Mouse (Mus musculus): ENCODE results near the gene Ngdn. TPM values are rescaled to one million over a fixed set of nuclear protein-coding genes. Genes with fewer than 3 reads are reported as not detected.

The Ngdn gene
- polyA plus RNA-seq, 1 experiment from 2014 or later = 32.0 TPM

GRCm38 (mm10) chr14:55007120-55007908, 7.9 kb upstream of the Ngdn start:
- H3K4me1 ChIP-seq (ENCODE audit: insufficient read depth) = no peaks in the 10 kb centered on the region; the same call in 1 of the 2 replicates
- no peak overlapping the region for H3K4me2 ChIP-seq (ENCODE audit: low read depth, low read length)
- H3K9ac ChIP-seq (replicated peaks) = no peak overlapping the region
- H3K4me3 ChIP-seq (ENCODE audit: low read depth, low read length) = no peak overlapping the region
- DNase-seq (no peak), ATAC-seq (no peak)
- TF ChIP-seq CTCF (IDR thresholded peaks at IDR 0.05; ENCODE audit: low read depth) (no peak), EP300 (IDR thresholded peaks at IDR 0.05; ENCODE audit: low read depth) (no peak)
- H3K9me3 ChIP-seq (ENCODE audit: low read length) = no peaks in the 10 kb centered on the region
- no peaks in the 10 kb centered on the region for H3K27me3 ChIP-seq (ENCODE audit: insufficient read depth, low read length)
- WGBS (ENCODE audit: insufficient replicate concordance) = 73% methylated on average over 9 of the region's 9 CpGs
- H3K36me3 ChIP-seq (replicated peaks; ENCODE audit: insufficient read depth, low read length) = no peaks in the 10 kb centered on the region
- H3K27ac ChIP-seq (ENCODE audit: low read depth) = no peak overlapping the region

GRCm38 (mm10) chr14:55008417-55008816, 6.8 kb upstream of the Ngdn start:
- no peak overlapping the region for H3K4me2 ChIP-seq (ENCODE audit: low read depth, low read length)
- H3K9me3 ChIP-seq (ENCODE audit: low read length) = no peaks in the 10 kb centered on the region
- no peaks in the 10 kb centered on the region for H3K36me3 ChIP-seq (replicated peaks; ENCODE audit: insufficient read depth, low read length)
- H3K4me3 ChIP-seq (ENCODE audit: low read depth, low read length) = no peak overlapping the region
- H3K9ac ChIP-seq (replicated peaks) = no peak overlapping the region
- H3K27ac ChIP-seq (ENCODE audit: low read depth) = no peak overlapping the region
- DNase-seq (no peak), ATAC-seq (no peak)
- no peak for TF ChIP-seq EP300 (IDR thresholded peaks at IDR 0.05; ENCODE audit: low read depth)
- TF ChIP-seq CTCF (IDR thresholded peaks at IDR 0.05; ENCODE audit: low read depth) = no peak
- 77% methylated on average over 8 of the region's 8 CpGs for WGBS (ENCODE audit: insufficient replicate concordance)
- H3K4me1 ChIP-seq (ENCODE audit: insufficient read depth) = no peaks in the 10 kb centered on the region
- no peaks in the 10 kb centered on the region for H3K27me3 ChIP-seq (ENCODE audit: insufficient read depth, low read length)

- Histone ChIP-seq H3K9ac (replicated peaks) (no peak overlapping the region), H3K27me3 (ENCODE audit: insufficient read depth, low read length) (no peaks in the 10 kb centered on the region), H3K9me3 (ENCODE audit: low read length) (no peaks in the 10 kb centered on the region), H3K4me1 (ENCODE audit: insufficient read depth) (peaks cover 3% of the 10 kb centered on the region; the same call in 1 of the 2 replicates), H3K4me2 (ENCODE audit: low read depth, low read length) (no peak overlapping the region), H3K4me3 (ENCODE audit: low read depth, low read length) (no peak overlapping the region), H3K27ac (ENCODE audit: low read depth) (no peak overlapping the region), H3K36me3 (replicated peaks; ENCODE audit: insufficient read depth, low read length) (no peaks in the 10 kb centered on the region)
- ATAC-seq (no peak), DNase-seq (no peak)
- TF ChIP-seq EP300 (IDR thresholded peaks at IDR 0.05; ENCODE audit: low read depth) = no peak
- TF ChIP-seq CTCF (IDR thresholded peaks at IDR 0.05; ENCODE audit: low read depth) = peak; percentile 34
- 66% methylated on average over 4 of the region's 4 CpGs for WGBS (ENCODE audit: insufficient replicate concordance)
Measured at GRCm38 (mm10) chr14:55011116-55011515, 4.1 kb upstream of the Ngdn start.

GRCm38 (mm10) chr14:55014591-55014990, 663 bp upstream of the Ngdn start:
- peak overlapping the region; percentile 88 for H3K4me2 ChIP-seq (ENCODE audit: low read depth, low read length)
- DNase-seq (no peak), ATAC-seq (peak; percentile 45)
- WGBS (ENCODE audit: insufficient replicate concordance) = under 1% methylated on average over 27 of the region's 27 CpGs
- no peak for TF ChIP-seq CTCF (IDR thresholded peaks at IDR 0.05; ENCODE audit: low read depth)
- peak overlapping the region; percentile 76 for H3K27ac ChIP-seq (ENCODE audit: low read depth)
- peak overlapping the region; percentile 74 for H3K4me3 ChIP-seq (ENCODE audit: low read depth, low read length)
- H3K9me3 ChIP-seq (ENCODE audit: low read length) = no peaks in the 10 kb centered on the region
- H3K27me3 ChIP-seq (ENCODE audit: insufficient read depth, low read length) = no peaks in the 10 kb centered on the region
- peak overlapping the region; percentile 59 for H3K9ac ChIP-seq (replicated peaks)
- peaks cover 10% of the 10 kb centered on the region; the same call in 1 of the 2 replicates for H3K36me3 ChIP-seq (replicated peaks; ENCODE audit: insufficient read depth, low read length)
- H3K4me1 ChIP-seq (ENCODE audit: insufficient read depth) = peaks cover 3% of the 10 kb centered on the region; the same call in 1 of the 2 replicates

GRCm38 (mm10) chr14:55015767-55016111, 485 bp downstream of the Ngdn start:
- ATAC-seq = peak; percentile 26

GRCm38 (mm10) chr14:55016876-55017275, 1.6 kb downstream of the Ngdn start:
- no peak overlapping the region for H3K9ac ChIP-seq (replicated peaks)
- H3K4me1 ChIP-seq (ENCODE audit: insufficient read depth) = peaks cover 3% of the 10 kb centered on the region; the same call in 1 of the 2 replicates
- no peaks in the 10 kb centered on the region for H3K9me3 ChIP-seq (ENCODE audit: low read length)
- TF ChIP-seq EP300 (IDR thresholded peaks at IDR 0.05; ENCODE audit: low read depth) (no peak), CTCF (IDR thresholded peaks at IDR 0.05; ENCODE audit: low read depth) (no peak)
- no peak overlapping the region for H3K4me3 ChIP-seq (ENCODE audit: low read depth, low read length)
- peaks cover 27% of the 10 kb centered on the region for H3K36me3 ChIP-seq (replicated peaks; ENCODE audit: insufficient read depth, low read length)
- H3K4me2 ChIP-seq (ENCODE audit: low read depth, low read length) = no peak overlapping the region
- 82% methylated on average over 16 of the region's 16 CpGs for WGBS (ENCODE audit: insufficient replicate concordance)
- no peak overlapping the region for H3K27ac ChIP-seq (ENCODE audit: low read depth)
- DNase-seq (no peak), ATAC-seq (no peak)
- H3K27me3 ChIP-seq (ENCODE audit: insufficient read depth, low read length) = no peaks in the 10 kb centered on the region

More at GRCm38 (mm10) chr14:55015767-55016111, 485 bp downstream of the Ngdn start:
- under 1% methylated on average over 17 of the region's 17 CpGs for WGBS (ENCODE audit: insufficient replicate concordance)
- Histone ChIP-seq H3K4me2 (ENCODE audit: low read depth, low read length) (peak overlapping the region; percentile 84), H3K36me3 (replicated peaks; ENCODE audit: insufficient read depth, low read length) (peaks cover 16% of the 10 kb centered on the region), H3K27me3 (ENCODE audit: insufficient read depth, low read length) (no peaks in the 10 kb centered on the region), H3K9me3 (ENCODE audit: low read length) (no peaks in the 10 kb centered on the region), H3K4me1 (ENCODE audit: insufficient read depth) (peaks cover 3% of the 10 kb centered on the region; the same call in 1 of the 2 replicates), H3K27ac (ENCODE audit: low read depth) (peak overlapping the region; percentile 84), H3K9ac (replicated peaks) (peak overlapping the region; percentile 72), H3K4me3 (ENCODE audit: low read depth, low read length) (peak overlapping the region; percentile 74)
- no peak for TF ChIP-seq CTCF (IDR thresholded peaks at IDR 0.05; ENCODE audit: low read depth)
- no peak for TF ChIP-seq EP300 (IDR thresholded peaks at IDR 0.05; ENCODE audit: low read depth)
- peak; percentile 51 for DNase-seq

Measured in liver, postnatal 0 days (tissue).